Mouse (Mus musculus) G1E (cell line): ENCODE measurements at regions not wholly inside any gene's neighbourhood (a gene's known extent, or its start where the extent isn't known, plus 50 kb on each side); places are given as distances from the start of the nearest gene placed in this dataset.

ENCODE experiments used
- ATAC-seq: 2 replicates; pipeline ENCODE4 v1.8.0; 2016; ENCODE audit warnings: mild to moderate bottlenecking; ENCODE audit not compliant: insufficient number of reproducible peaks, poor library complexity, low FRiP score, severe bottlenecking; ENCODE audit errors: extremely low read depth
- DNase-seq: peaks from one replicate; pipeline ENCODE4 v3.0.0; 2012; ENCODE audit warnings: low spot score
- H3K27me3 ChIP-seq: 2 replicates; pipeline ENCODE4 v1.6.1; 2012; ENCODE audit warnings: mild to moderate bottlenecking, low read length, inconsistent platforms; ENCODE audit not compliant: insufficient read depth
- H3K36me3 ChIP-seq: replicated peaks from 2 replicates; pipeline ENCODE3; 2012; ENCODE audit warnings: mild to moderate bottlenecking, inconsistent platforms
- H3K4me1 ChIP-seq: 2 replicates; pipeline ENCODE4 v1.6.1; 2012; ENCODE audit warnings: low read depth, low read length, inconsistent platforms, mixed read lengths; ENCODE audit not compliant: insufficient read depth
- H3K4me3 ChIP-seq: 2 replicates; pipeline ENCODE4 v1.5.1; 2012; ENCODE audit warnings: low read depth, mild to moderate bottlenecking, inconsistent platforms, low read length, moderate library complexity, mixed read lengths
- H3K9me3 ChIP-seq: replicated peaks from 2 replicates; pipeline ENCODE4 v1.6.1; 2012; ENCODE audit warnings: inconsistent platforms
- CTCF ChIP-seq: IDR thresholded peaks from 2 replicates; pipeline ENCODE4 v1.5.1; 2012; ENCODE audit warnings: low read depth, low read length, inconsistent platforms, mixed read lengths
- GATA1 ChIP-seq: IDR thresholded peaks from 2 replicates; pipeline ENCODE4 v1.6.1; 2012; ENCODE audit warnings: borderline replicate concordance, low read length, inconsistent platforms, mixed read lengths
- GATA2 ChIP-seq: IDR thresholded peaks from 2 replicates; pipeline ENCODE4 v1.6.1; 2012; ENCODE audit warnings: low read depth, low read length, inconsistent platforms, borderline replicate concordance
- POLR2AphosphoS5 ChIP-seq: IDR thresholded peaks from 2 replicates; pipeline ENCODE4 v1.6.1; 2012; ENCODE audit warnings: low read depth, low read length, inconsistent platforms; ENCODE audit not compliant: insufficient replicate concordance
- TAL1 ChIP-seq: conservative IDR thresholded peaks from 2 replicates; pipeline ENCODE4 v1.6.1; 2012; ENCODE audit warnings: low read depth, low read length, inconsistent platforms, mixed read lengths

- Histone ChIP-seq H3K4me3 (no peak overlapping the region), H3K4me1 (no peaks in the 10 kb centered on the region), H3K36me3 (no peaks in the 10 kb centered on the region), H3K9me3 (peaks cover 19% of the 10 kb centered on the region), H3K27me3 (no peaks in the 10 kb centered on the region)
- no peak for TF ChIP-seq GATA2
- no peak for TF ChIP-seq TAL1
- TF ChIP-seq CTCF = no peak
- no peak for TF ChIP-seq POLR2AphosphoS5
- TF ChIP-seq GATA1 = no peak
- DNase-seq (no peak), ATAC-seq (no peak)
Observed at GRCm38 (mm10) chr1:137703882-137704281, 471.6 kb downstream of the Ptprc start.

- Histone ChIP-seq H3K9me3 (peaks cover 12% of the 10 kb centered on the region; the same call in 1 of the 2 replicates), H3K4me1 (no peaks in the 10 kb centered on the region), H3K4me3 (no peak overlapping the region), H3K36me3 (no peaks in the 10 kb centered on the region), H3K27me3 (no peaks in the 10 kb centered on the region)
- no peak for DNase-seq
- no peak for ATAC-seq
- no peak for TF ChIP-seq GATA2
Observed at GRCm38 (mm10) chr1:137698876-137699275, 476.6 kb downstream of the Ptprc start.

GRCm38 (mm10) chr1:137697289-137697688, 478.2 kb downstream of the Ptprc start:
- no peak for TF ChIP-seq GATA2
- TF ChIP-seq CTCF = no peak
- no peak for TF ChIP-seq POLR2AphosphoS5
- no peak for TF ChIP-seq TAL1
- no peak for TF ChIP-seq GATA1
- DNase-seq = no peak
- Histone ChIP-seq H3K36me3 (no peaks in the 10 kb centered on the region), H3K9me3 (peaks cover 12% of the 10 kb centered on the region; the same call in 1 of the 2 replicates), H3K4me3 (no peak overlapping the region), H3K4me1 (no peaks in the 10 kb centered on the region), H3K27me3 (no peaks in the 10 kb centered on the region)
- no peak for ATAC-seq

- TF ChIP-seq CTCF (no peak), GATA2 (no peak), GATA1 (no peak), POLR2AphosphoS5 (no peak), TAL1 (no peak)
- ATAC-seq = no peak
Observed at GRCm38 (mm10) chr1:137696796-137697195, 478.7 kb downstream of the Ptprc start.

GRCm38 (mm10) chr1:137695751-137696150, 479.8 kb downstream of the Ptprc start:
- no peaks in the 10 kb centered on the region for H3K27me3 ChIP-seq
- H3K4me1 ChIP-seq = no peaks in the 10 kb centered on the region
- DNase-seq = no peak
- TF ChIP-seq GATA2 = no peak
- TF ChIP-seq CTCF = no peak
- TF ChIP-seq GATA1 = no peak
- no peak for TF ChIP-seq POLR2AphosphoS5
- TF ChIP-seq TAL1 = no peak
- ATAC-seq = no peak
- no peaks in the 10 kb centered on the region for H3K36me3 ChIP-seq
- H3K9me3 ChIP-seq = peaks cover 18% of the 10 kb centered on the region
- no peak overlapping the region for H3K4me3 ChIP-seq

More at GRCm38 (mm10) chr1:137696796-137697195, 478.7 kb downstream of the Ptprc start:
- Histone ChIP-seq H3K27me3 (no peaks in the 10 kb centered on the region), H3K36me3 (no peaks in the 10 kb centered on the region), H3K4me1 (no peaks in the 10 kb centered on the region), H3K4me3 (no peak overlapping the region), H3K9me3 (peaks cover 12% of the 10 kb centered on the region; the same call in 1 of the 2 replicates)
- DNase-seq = no peak

GRCm38 (mm10) chr1:137692525-137692924, 483.0 kb downstream of the Ptprc start:
- Histone ChIP-seq H3K4me3 (no peak overlapping the region), H3K27me3 (no peaks in the 10 kb centered on the region), H3K4me1 (no peaks in the 10 kb centered on the region), H3K36me3 (no peaks in the 10 kb centered on the region), H3K9me3 (peaks cover 16% of the 10 kb centered on the region)
- no peak for DNase-seq
- no peak for ATAC-seq
- TF ChIP-seq CTCF (no peak), GATA1 (no peak), POLR2AphosphoS5 (no peak), TAL1 (no peak), GATA2 (no peak)
